Mouse (Mus musculus) layer of hippocampus, adult 9-10 months (tissue): Measurements from ENCODE around the gene Rilp.
"Not testable (repeated sequence)": the region's sequence is repeated elsewhere in the genome, so short reads cannot be mapped to it uniquely, and the experiment has no call there.

ENCODE experiments used
- DNase-seq: peaks from one replicate; pipeline ENCODE4 v3.0.0; 2022; ENCODE audit warnings: low spot score

The Rilp gene

GRCm38 (mm10) chr11:75533314-75534015 lies 23.6 kb downstream of the Rilp start:
- no peak for DNase-seq

GRCm38 (mm10) chr11:75534286-75535033 lies 24.6 kb downstream of the Rilp start:
- no peak for DNase-seq

DNA sequence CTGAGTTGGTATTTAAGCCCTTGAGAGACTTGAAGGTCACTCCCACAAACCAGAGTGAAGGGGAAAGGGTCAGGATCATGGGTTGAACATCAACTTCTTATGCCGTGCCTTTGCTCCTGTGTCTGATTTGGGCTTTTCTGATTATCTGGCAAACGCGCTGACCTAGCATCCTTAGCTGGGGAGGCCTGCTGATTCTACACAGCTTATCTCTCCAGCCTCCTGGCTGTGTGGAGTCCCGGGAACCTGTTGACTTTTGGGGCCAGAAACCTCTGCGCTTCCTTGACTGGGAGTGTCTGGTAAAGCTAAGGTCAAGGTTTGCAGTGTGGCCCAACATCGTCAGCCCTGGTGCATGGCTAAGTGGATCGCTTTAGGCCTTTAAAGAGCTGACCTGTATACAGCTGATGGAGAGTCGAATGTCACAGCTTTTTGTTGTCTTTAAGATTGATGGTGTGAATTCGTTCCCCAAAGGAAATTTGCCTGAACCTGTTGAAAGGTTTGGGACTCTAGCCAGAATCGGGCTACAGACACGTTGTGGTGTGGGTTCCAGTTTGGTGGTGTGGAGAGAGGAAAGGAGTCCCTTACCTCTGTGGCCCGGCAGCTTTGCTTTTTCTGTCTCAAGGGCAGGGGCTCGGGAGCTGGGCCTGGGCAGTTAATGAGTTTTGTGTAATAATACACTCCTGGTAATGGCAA lies 25.4 kb downstream of the Rilp start:
- no peak for DNase-seq

GRCm38 (mm10) chr11:75536255-75537024 lies 26.5 kb downstream of the Rilp start:
- DNase-seq = no peak

DNA sequence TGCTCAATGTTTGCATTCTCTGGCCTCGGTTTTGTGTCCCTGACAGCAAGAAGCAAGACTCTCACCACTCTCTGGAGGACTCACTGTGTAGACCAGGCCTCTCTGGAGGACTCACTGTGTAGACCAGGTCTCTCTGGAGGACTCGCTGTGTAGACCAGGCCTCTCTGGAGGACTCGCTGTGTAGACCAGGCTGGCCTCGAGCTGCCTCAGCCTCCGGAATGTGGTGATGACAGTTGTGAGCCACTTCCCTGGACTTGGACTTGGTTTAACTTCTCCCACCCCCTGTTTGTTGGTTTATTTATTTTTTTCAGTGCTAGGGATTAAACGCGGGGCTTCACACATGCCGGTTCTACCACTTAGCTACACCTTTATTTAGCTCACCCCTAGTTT lies 27.1 kb downstream of the Rilp start:
- no peak for DNase-seq

GRCm38 (mm10) chr11:75537491-75538183 lies 27.7 kb downstream of the Rilp start:
- no peak for DNase-seq

DNA sequence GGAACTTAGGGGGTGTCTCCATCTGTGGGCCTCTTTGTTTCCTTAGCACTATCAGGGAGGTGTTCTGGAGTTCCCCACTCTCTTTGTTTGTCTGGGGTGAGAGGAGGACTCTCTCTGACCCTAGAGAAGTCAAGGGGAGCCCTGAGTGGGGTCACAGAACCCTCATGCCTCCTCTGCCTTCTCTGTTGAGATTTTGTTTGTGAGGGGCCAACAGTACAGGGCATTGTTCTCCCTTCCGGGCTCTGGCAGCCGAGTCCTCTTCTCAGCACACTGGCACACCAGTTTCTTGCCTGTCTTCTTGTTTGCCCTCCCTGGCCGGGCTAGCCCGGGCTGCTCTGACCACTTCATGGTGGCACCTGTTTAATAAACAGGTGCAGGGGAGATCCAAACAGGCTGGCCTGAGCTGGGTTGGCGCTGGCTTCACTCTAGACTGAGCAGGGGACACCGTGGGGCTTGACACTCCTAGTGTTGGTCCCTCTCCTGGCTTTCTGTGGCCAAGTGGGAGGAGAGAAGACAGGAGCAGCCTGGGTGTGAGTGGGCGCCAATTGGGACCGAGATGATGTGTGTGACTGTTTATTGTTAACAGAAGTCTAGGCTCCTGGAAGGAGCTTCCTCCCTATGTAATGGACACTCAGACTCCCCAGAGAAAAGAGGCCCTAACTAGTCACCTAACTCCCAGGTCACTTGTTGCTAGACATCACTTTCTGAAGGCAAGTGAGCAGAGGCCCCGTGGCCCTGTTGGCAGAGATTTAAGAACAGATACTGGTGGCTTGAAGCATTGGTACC lies 28.5 kb downstream of the Rilp start:
- no peak for DNase-seq

GRCm38 (mm10) chr11:75538970-75539299 lies 29.0 kb downstream of the Rilp start:
- DNase-seq = no peak

DNA sequence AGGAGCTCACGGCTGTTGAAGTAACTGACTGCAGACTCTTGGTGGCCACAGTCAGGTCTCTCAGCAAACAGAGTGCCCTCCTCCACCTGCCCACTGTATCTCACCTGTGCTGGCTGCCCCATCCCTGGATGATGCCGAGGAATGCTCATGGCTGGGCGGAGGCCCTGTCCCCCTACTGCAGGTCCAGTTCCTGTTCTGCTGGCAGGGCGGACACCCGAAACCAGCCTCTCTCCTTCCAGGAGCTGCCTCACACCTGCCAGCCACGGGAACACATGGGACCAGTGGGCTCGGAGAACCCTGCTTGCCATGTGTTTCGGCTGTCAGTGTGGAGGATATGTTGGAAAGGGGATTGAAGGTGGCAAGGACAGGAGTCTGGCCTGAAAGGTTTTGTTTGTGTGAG lies 30.3 kb downstream of the Rilp start:
- no peak for DNase-seq

- no peak for DNase-seq
Measured at GRCm38 (mm10) chr11:75540710-75541581, 31.1 kb downstream of the Rilp start.

GRCm38 (mm10) chr11:75544713-75545112 lies 34.8 kb downstream of the Rilp start:
- no peak for DNase-seq

DNA sequence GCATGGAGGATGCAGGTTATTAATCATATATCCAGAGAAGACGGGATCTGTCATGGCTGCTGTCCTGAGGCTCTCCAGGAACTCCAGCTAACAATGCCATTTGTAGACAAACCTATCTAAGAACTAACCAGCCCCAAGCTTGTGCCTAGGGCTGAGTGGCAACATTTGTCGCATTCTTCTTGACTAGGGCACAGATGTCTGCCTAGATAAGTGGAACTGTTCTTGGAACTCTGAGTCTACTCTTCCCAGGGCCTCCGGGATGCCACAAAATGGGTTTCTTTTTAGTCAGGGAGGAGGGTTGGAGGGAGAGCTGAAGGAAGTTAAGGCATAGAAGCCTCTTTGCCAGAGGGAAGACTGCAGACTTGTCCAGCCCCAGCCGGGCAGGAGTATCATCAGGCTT lies 36.2 kb downstream of the Rilp start:
- no peak for DNase-seq

- no peak for DNase-seq
Measured at GRCm38 (mm10) chr11:75549658-75550111, 39.8 kb downstream of the Rilp start.

DNA sequence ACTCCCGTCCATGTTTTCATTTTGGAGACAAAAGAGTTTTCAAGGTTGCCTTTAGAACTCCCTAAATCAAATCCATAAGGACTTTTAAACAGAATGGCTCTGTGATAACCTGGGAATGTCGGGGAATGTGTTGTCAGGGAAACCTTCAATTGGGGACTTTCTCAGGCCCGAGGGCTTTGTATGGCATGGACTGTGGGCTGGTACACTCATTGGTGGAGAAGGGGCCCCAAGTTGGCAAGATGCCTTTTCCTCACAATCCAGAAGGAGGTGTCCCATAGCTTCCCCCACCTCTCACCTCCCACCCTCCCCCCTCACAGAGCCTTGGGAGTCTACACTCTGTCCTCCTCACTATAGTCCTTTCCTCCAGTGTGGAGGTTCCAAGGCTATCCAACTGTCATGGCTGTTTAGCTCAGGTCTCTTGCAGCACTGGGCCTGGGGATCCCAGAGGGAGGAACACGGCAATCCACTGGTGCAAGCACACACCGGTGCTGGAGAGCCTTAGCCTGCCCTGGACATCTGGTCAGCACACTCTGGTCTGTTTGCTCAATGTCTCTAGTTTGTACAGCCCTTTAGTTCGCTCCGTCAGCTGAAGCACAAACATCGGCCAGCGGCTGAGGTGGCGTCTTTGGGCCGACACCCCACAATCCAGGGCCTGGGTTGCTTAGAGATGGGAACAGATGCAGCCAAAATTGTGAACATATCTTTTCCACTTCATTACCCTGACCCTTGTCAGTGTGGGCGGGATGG lies 40.5 kb downstream of the Rilp start:
- DNase-seq = no peak

- no peak for DNase-seq
Measured at GRCm38 (mm10) chr11:75551321-75551720, 41.4 kb downstream of the Rilp start.

- DNase-seq = no peak
Measured at GRCm38 (mm10) chr11:75551961-75552441, 42.1 kb downstream of the Rilp start.

GRCm38 (mm10) chr11:75552906-75553482 lies 43.1 kb downstream of the Rilp start:
- DNase-seq = no peak

DNA sequence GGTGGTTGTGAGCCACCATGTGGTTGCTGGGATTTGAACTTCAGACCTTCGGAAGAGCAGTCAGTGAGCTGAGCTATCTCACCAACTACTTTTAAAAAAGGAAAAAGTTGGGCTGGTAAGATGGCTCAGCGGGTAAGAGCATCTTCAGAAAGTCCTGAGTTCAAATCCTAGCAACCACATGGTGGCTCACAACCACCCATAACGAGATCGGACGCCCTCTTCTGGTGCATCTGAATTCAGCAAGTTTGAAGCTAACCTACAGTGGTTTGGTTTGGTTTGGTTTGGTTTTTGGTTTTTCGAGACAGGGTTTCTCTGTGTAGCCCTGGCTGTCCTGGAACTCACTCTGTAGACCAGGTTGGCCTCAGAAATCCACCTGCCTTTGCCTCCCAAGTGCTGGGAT lies 46.1 kb downstream of the Rilp start:
- DNase-seq = not testable (repeated sequence)

DNA sequence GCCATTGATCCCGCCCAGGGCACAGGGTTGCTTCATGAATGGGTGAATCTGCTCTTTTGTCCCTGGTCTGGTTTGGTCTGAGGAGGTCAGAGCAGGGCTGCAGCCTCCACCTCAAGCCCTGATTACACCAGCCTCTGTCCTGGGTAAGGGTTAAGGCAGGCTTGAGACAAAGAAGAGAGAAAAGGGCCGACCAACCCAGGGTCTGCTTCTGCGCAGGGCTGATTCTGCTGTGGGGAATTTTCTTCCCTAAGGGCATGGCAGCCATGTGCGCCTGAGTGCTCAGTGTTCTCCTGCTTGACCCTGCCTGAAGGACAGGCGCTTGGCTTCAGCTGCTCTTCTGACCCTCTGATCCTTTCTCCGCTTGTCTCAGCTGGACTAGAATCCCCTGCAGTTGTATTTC lies 47.2 kb downstream of the Rilp start:
- no peak for DNase-seq
